Mouse (Mus musculus) embryonic facial prominence, embryonic 13.5 days (tissue): ENCODE results near the gene Mios. TPM values are rescaled to one million over a fixed set of nuclear protein-coding genes. Genes with fewer than 3 reads are reported as not detected.

ENCODE experiments used
- ATAC-seq: fragments of 200-750 bp; cut with Nextera tagmentation; 2 replicates; pipeline ENCODE4 v1.8.0; 2017; ENCODE audit warnings: low read depth; ENCODE audit not compliant: insufficient number of reproducible peaks, insufficient read depth, low FRiP score, low TSS enrichment
- H3K27ac ChIP-seq: fragments of 300-500 bp; sonication (generic); 2 replicates; pipeline ENCODE4 v1.5.1; 2015; ENCODE audit warnings: moderate library complexity, mild to moderate bottlenecking, inconsistent platforms
- H3K27me3 ChIP-seq: fragments of 300-500 bp; sonication (generic); 2 replicates; pipeline ENCODE4 v1.6.1; 2015; ENCODE audit warnings: mild to moderate bottlenecking, inconsistent platforms
- H3K36me3 ChIP-seq: fragments of 300-500 bp; sonication (generic); 2 replicates; pipeline ENCODE4 v1.6.1; 2015; ENCODE audit warnings: mild to moderate bottlenecking, inconsistent platforms
- H3K4me1 ChIP-seq: fragments of 300-500 bp; sonication (generic); 2 replicates; pipeline ENCODE4 v1.6.1; 2015; ENCODE audit warnings: inconsistent platforms
- H3K4me2 ChIP-seq: fragments of 300-500 bp; sonication (generic); 2 replicates; pipeline ENCODE4 v1.6.1; 2015; ENCODE audit warnings: moderate library complexity, mild to moderate bottlenecking, inconsistent platforms
- H3K4me3 ChIP-seq: fragments of 300-500 bp; sonication (generic); 2 replicates; pipeline ENCODE4 v1.5.1; 2015; ENCODE audit warnings: mild to moderate bottlenecking, inconsistent platforms
- H3K9ac ChIP-seq: fragments of 300-500 bp; sonication (generic); 2 replicates; pipeline ENCODE4 v1.6.1; 2015; ENCODE audit warnings: mild to moderate bottlenecking, inconsistent platforms
- H3K9me3 ChIP-seq: fragments of 300-500 bp; sonication (generic); 2 replicates; pipeline ENCODE4 v1.6.1; 2016; ENCODE audit warnings: inconsistent platforms
- WGBS: fragments of 180-500 bp; shearing (Covaris S2); methylation state at CpG from one replicate; pipeline ENCODE4 v1.1.7; 2015; ENCODE audit warnings: mixed read lengths; 5-methylcytosine and 5-hydroxymethylcytosine counted together
- polyA plus RNA-seq: library from polyadenylated mRNA; unstranded; fragments of >200 nt; fragmentation: Nextera tagmentation; extraction: Ambion mirVana; gene quantifications from 2 replicates; pipeline ENCODE4 v1.2.1, GENCODE M21; 2015

Mios gene
- polyA plus RNA-seq: 26.8 and 28.6 TPM in 2 replicates

- Histone ChIP-seq H3K9ac (peak within 1 kb of the TSS; percentile 94), H3K4me2 (peak within 1 kb of the TSS; percentile 59), H3K9me3 (no peaks in the 10 kb centered on the region), H3K4me3 (peak within 1 kb of the TSS; percentile 82), H3K27me3 (no peaks in the 10 kb centered on the region), H3K36me3 (peaks cover 5% of the 10 kb centered on the region; the same call in 1 of the 2 replicates), H3K4me1 (peaks cover 9% of the 10 kb centered on the region), H3K27ac (peak within 1 kb of the TSS; percentile 95)
- ATAC-seq: peak; percentile 97
- WGBS: under 1% methylated on average over 87 of the region's 90 CpGs
Measured at GRCm38 (mm10) chr6:8209047-8209865, at the start of gene Mios. Gene Mios (plus strand): TSS chr6:8209222.

GRCm38 (mm10) chr6:8160001-8160400 is 49.0 kb upstream of the Mios start:
- Histone ChIP-seq H3K9me3 (no peaks in the 10 kb centered on the region), H3K4me3 (no peak overlapping the region), H3K36me3 (no peaks in the 10 kb centered on the region), H3K9ac (no peak overlapping the region), H3K27ac (no peak overlapping the region), H3K4me2 (no peak overlapping the region), H3K4me1 (peaks cover 3% of the 10 kb centered on the region; the same call in 1 of the 2 replicates), H3K27me3 (no peaks in the 10 kb centered on the region)
- ATAC-seq: no peak
- WGBS: 36% methylated on average over 2 of the region's 2 CpGs

- WGBS: 31% methylated on average over 1 of the region's 1 CpGs
- H3K4me2 ChIP-seq: no peak overlapping the region
- peaks cover 3% of the 10 kb centered on the region; the same call in 1 of the 2 replicates for H3K4me1 ChIP-seq
- no peaks in the 10 kb centered on the region for H3K27me3 ChIP-seq
- no peaks in the 10 kb centered on the region for H3K36me3 ChIP-seq
- no peak for ATAC-seq
- no peak overlapping the region for H3K27ac ChIP-seq
- no peak overlapping the region for H3K9ac ChIP-seq
- no peaks in the 10 kb centered on the region for H3K9me3 ChIP-seq
- H3K4me3 ChIP-seq: no peak overlapping the region
Measured at GRCm38 (mm10) chr6:8164741-8165140, 44.3 kb upstream of the Mios start.

GRCm38 (mm10) chr6:8172101-8172500 is 36.9 kb upstream of the Mios start:
- no peak overlapping the region for H3K4me2 ChIP-seq
- ATAC-seq: no peak
- no peaks in the 10 kb centered on the region for H3K4me1 ChIP-seq
- no peak overlapping the region for H3K9ac ChIP-seq
- no peaks in the 10 kb centered on the region for H3K9me3 ChIP-seq
- no peaks in the 10 kb centered on the region for H3K27me3 ChIP-seq
- WGBS: 53% methylated on average over 1 of the region's 1 CpGs
- H3K4me3 ChIP-seq: no peak overlapping the region
- no peak overlapping the region for H3K27ac ChIP-seq
- H3K36me3 ChIP-seq: no peaks in the 10 kb centered on the region

GRCm38 (mm10) chr6:8174062-8174461 is 35.0 kb upstream of the Mios start:
- Histone ChIP-seq H3K4me2 (no peak overlapping the region), H3K27me3 (no peaks in the 10 kb centered on the region), H3K4me3 (no peak overlapping the region), H3K36me3 (no peaks in the 10 kb centered on the region), H3K9ac (no peak overlapping the region), H3K4me1 (peaks cover 6% of the 10 kb centered on the region; the same call in 1 of the 2 replicates), H3K27ac (no peak overlapping the region), H3K9me3 (no peaks in the 10 kb centered on the region)
- ATAC-seq: no peak
- 35% methylated on average over 2 of the region's 2 CpGs for WGBS

- H3K4me2 ChIP-seq: no peak overlapping the region
- H3K27me3 ChIP-seq: no peaks in the 10 kb centered on the region
- H3K27ac ChIP-seq: no peak overlapping the region
- no peak for ATAC-seq
- no peaks in the 10 kb centered on the region for H3K9me3 ChIP-seq
- 95% methylated on average over 7 of the region's 7 CpGs for WGBS
- H3K4me1 ChIP-seq: peaks cover 6% of the 10 kb centered on the region; the same call in 1 of the 2 replicates
- H3K9ac ChIP-seq: no peak overlapping the region
- no peak overlapping the region for H3K4me3 ChIP-seq
- H3K36me3 ChIP-seq: no peaks in the 10 kb centered on the region
Measured at GRCm38 (mm10) chr6:8175346-8175745, 33.7 kb upstream of the Mios start.

GRCm38 (mm10) chr6:8176116-8176515 is 32.9 kb upstream of the Mios start:
- WGBS: 80% methylated on average over 2 of the region's 2 CpGs
- Histone ChIP-seq H3K9me3 (no peaks in the 10 kb centered on the region), H3K4me2 (no peak overlapping the region), H3K36me3 (no peaks in the 10 kb centered on the region), H3K9ac (no peak overlapping the region), H3K27ac (no peak overlapping the region), H3K4me3 (no peak overlapping the region), H3K27me3 (no peaks in the 10 kb centered on the region), H3K4me1 (peaks cover 6% of the 10 kb centered on the region; the same call in 1 of the 2 replicates)
- no peak for ATAC-seq

- Histone ChIP-seq H3K4me3 (no peak overlapping the region), H3K27me3 (no peaks in the 10 kb centered on the region), H3K27ac (no peak overlapping the region), H3K9me3 (no peaks in the 10 kb centered on the region), H3K9ac (no peak overlapping the region), H3K4me2 (peak overlapping the region; percentile 12), H3K4me1 (peaks cover 6% of the 10 kb centered on the region; the same call in 1 of the 2 replicates), H3K36me3 (no peaks in the 10 kb centered on the region)
- ATAC-seq: no peak
- WGBS: 24% methylated on average over 10 of the region's 10 CpGs
Measured at GRCm38 (mm10) chr6:8178397-8178941, 30.6 kb upstream of the Mios start.

GRCm38 (mm10) chr6:8188599-8189233 is 20.3 kb upstream of the Mios start:
- no peaks in the 10 kb centered on the region for H3K36me3 ChIP-seq

GRCm38 (mm10) chr6:8189917-8190316 is 19.1 kb upstream of the Mios start:
- no peaks in the 10 kb centered on the region for H3K27me3 ChIP-seq
- 82% methylated on average over 3 of the region's 3 CpGs for WGBS
- no peak overlapping the region for H3K4me2 ChIP-seq
- H3K27ac ChIP-seq: no peak overlapping the region
- no peaks in the 10 kb centered on the region for H3K9me3 ChIP-seq
- no peaks in the 10 kb centered on the region for H3K36me3 ChIP-seq
- no peak for ATAC-seq
- no peaks in the 10 kb centered on the region for H3K4me1 ChIP-seq
- H3K4me3 ChIP-seq: no peak overlapping the region
- no peak overlapping the region for H3K9ac ChIP-seq

More at GRCm38 (mm10) chr6:8188599-8189233, 20.3 kb upstream of the Mios start:
- 96% methylated on average over 3 of the region's 3 CpGs for WGBS
- Histone ChIP-seq H3K27ac (no peak overlapping the region), H3K4me2 (no peak overlapping the region), H3K27me3 (no peaks in the 10 kb centered on the region), H3K4me1 (no peaks in the 10 kb centered on the region), H3K9me3 (no peaks in the 10 kb centered on the region), H3K4me3 (no peak overlapping the region), H3K9ac (no peak overlapping the region)
- no peak for ATAC-seq

- no peak within 1 kb of the TSS for H3K4me2 ChIP-seq
- no peaks in the 10 kb centered on the region for H3K27me3 ChIP-seq
- no peak within 1 kb of the TSS for H3K27ac ChIP-seq
- H3K9me3 ChIP-seq: peaks cover 8% of the 10 kb centered on the region
- H3K4me3 ChIP-seq: no peak within 1 kb of the TSS
- H3K36me3 ChIP-seq: no peaks in the 10 kb centered on the region
- no peak within 1 kb of the TSS for H3K9ac ChIP-seq
- ATAC-seq: no peak
- H3K4me1 ChIP-seq: no peaks in the 10 kb centered on the region
Measured at GRCm38 (mm10) chr6:8192517-8192916, 16.5 kb upstream of the Mios start, which contains the start of gene Col28a1. Gene Col28a1 (minus strand): TSS chr6:8192617.
